Mouse (Mus musculus) heart, adult 2 months (tissue): ENCODE data around the gene Hif1an.

ENCODE experiments used
- CTCF ChIP-seq: fragments of 200-600 bp; IDR thresholded peaks from 2 replicates; pipeline ENCODE4 v1.8.1; 2022; ENCODE audit warnings: antibody characterized with exemption, mild to moderate bottlenecking, moderate library complexity
- EP300 ChIP-seq: fragments of 200-500 bp; IDR thresholded peaks from 2 replicates; pipeline ENCODE4 v1.6.1; 2011; ENCODE audit warnings: low read depth, low read length, control low read depth; ENCODE audit not compliant: insufficient read depth

GRCm38 (mm10) chr19:44537416-44537815, 25.2 kb upstream of the Hif1an start:
- no peak for TF ChIP-seq CTCF
- no peak for TF ChIP-seq EP300
